Mouse (Mus musculus) 3T3-L1 (cell line): ENCODE results near the gene Wdr72.

ENCODE experiments used
- DNase-seq: peaks from one replicate; pipeline ENCODE4 v3.0.0-alpha.2; 2015; ENCODE audit warnings: low read depth, low spot score

Gene Wdr72

DNA sequence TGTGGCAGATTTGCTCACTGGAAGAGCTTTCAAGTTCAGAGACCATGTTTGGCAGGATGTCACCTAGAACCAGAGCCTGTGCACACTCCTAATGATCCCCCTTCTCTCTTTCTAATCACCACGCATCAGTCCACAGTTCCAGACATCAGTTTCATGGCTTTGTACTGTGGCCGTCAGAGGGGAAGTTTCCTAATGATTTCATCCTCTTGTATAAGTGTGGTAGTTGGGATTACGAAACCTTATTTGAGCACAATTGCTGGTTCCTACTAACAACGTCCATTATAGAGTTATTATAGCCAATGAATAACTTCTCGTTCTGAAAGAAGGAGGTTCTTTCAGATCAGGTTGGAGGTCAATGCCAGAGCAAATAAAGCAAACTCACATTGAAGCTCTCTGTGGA lies 131.1 kb downstream of the Wdr72 start:
- DNase-seq: no peak

DNA sequence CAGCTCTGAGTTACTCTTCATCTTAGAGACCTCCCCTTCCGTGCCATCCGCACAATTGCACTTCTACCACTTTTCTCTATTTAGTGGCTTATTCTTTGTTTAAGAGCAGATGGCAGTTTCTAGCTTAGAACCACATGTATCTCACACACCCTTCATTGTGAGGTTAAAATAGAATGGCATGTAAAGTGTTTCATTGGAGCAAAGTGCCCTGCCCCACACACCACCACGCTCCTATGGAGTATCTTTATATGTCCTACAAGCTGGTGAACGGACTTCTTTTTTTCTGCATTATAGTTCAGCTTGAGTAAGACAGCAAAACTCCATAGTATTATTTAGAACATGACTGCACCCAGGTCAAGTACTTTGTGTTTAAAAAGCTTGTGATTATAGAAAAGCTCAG lies 137.9 kb downstream of the Wdr72 start:
- no peak for DNase-seq

DNA sequence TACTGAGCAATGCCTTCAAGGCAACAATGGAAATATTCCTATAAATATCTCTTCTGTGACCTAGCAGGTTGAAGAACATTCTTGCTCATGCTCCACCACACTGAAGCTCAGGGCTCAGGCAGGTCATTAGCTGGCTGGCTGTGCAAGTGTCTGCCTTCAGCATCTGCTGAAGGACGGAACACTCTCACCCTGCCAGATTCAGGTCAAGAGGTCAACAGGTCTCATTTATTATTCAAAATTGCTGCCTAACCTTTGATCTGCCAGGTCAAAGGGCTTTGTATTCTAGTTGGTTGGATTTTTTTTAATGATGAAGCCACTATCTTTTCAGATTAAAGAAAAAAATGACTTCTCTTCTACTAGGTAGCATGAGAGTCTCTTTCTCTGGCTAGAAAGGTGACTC lies 139.3 kb downstream of the Wdr72 start:
- DNase-seq: no peak

DNA sequence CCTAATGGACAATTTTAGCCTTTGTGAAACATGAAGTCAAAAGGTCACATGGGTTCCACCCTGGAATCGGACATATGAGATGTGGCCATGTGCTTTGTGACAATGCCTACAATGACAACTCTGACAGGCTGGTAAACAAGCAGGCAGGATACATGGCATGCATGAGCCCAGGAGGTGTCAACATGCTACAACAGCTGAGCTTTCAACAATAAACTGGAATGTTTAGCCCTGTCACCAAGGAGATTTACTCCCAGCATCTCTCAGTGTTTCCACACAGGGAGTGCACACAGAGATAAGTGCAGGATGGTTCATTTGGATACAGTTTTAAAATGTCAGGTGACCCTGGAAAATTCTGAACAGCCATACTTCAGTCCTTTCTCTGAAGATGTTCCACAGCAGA lies 140.4 kb downstream of the Wdr72 start:
- DNase-seq: no peak

DNA sequence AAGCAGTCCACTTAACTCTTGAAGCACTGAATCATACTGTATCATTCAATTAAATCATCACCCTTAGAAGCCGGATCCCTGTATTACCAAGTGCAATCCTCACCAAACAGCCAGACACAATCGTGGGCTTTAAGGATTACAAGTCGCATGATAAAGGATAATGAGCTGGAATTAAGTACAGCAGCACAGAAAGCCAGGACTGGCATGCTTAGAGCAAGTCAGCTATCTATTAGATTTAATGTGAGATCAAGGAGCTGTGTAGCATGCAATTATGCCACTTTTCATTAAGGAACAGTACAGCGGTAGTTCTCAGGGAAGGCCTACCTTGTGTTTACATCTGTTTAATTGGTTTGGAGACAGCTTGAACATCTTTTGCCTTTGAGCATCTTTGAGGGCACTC lies 148.2 kb downstream of the Wdr72 start:
- no peak for DNase-seq

DNA sequence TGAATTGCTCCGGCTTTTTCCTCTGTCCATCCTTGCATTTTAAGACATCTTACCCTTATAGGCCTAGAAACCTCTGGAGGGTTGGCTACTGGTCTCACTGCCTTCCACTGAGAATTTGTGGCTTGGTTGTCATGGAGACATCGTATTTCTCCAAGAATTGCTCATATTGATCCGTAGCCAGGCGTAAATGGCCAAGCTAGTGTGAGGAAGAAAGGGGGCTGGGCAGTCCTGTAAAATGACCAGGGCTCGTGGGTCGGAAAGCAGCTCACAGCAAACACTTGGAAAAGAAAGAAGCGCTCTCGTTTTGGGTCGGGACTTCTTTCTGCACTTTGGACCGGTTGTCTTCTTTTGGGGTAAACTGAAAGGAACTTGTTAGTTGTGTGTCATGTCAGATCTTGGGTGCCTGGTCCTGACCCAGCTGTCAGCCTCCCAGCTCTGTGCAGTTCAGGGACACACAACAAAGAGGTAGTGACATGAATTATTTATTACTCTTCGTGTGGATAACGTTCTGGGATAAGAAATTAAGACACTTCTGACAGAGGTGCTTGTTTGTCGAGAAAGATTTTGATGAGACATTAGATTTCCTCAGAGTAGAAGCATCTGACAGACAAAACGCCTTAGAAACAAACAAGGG lies 167.7 kb downstream of the Wdr72 start:
- DNase-seq: no peak

DNA sequence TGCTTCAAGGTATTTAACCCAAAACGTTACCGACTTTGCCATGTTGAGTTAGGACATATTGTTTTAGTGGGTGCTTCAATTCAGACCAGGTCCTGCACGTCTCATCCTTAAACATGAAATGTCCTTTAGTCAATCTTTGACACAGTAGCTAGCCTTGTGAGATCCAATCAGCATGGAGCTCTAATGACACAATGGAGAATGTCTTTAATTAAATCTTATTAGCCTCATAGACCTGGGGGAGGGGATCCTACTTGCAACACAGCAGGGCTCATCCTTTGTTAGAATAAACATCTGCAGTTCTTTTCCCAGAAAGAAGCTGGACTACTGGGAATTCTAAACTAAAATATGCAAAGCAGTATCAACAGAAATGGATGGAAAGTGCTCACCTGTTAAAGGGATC lies 171.9 kb downstream of the Wdr72 start:
- no peak for DNase-seq

DNA sequence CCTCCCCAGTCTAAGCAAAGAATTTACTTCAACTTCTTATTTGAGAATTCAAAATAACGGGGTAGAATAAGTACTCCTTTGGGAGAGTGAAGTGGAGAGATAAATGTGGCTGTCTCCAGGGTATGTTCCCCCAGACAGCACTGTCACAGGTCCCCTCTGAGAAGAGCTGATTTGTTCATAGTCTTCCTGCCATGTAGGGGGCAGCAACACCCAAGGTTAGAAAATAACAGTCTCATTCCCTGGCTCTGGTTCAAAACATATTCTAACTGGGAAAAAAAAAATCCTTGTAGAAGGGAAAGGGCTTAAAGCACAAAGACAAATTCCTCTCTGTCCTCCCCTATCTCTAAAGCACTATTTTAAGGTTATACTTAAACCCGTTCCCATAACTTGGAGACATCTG lies 176.1 kb downstream of the Wdr72 start:
- DNase-seq: no peak

DNA sequence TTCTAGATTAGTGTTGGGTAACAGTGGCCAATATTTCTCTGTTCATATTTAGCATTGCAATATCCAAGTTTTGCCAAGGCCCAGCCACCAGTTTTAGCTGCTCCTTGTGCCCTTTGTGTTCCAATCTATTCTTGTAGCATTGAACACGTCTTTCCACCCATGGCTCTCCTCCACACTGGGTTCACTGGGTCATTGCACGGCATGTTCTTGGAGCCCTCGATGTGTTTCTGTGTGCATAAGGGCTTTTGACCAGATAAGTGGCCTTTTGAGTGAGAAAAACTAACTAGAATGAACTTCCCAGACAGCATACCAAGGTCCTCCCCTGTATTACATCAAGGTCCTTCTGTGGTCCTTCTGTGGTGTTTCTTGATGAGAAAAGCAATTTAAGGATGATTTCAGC lies 184.3 kb downstream of the Wdr72 start:
- no peak for DNase-seq

DNA sequence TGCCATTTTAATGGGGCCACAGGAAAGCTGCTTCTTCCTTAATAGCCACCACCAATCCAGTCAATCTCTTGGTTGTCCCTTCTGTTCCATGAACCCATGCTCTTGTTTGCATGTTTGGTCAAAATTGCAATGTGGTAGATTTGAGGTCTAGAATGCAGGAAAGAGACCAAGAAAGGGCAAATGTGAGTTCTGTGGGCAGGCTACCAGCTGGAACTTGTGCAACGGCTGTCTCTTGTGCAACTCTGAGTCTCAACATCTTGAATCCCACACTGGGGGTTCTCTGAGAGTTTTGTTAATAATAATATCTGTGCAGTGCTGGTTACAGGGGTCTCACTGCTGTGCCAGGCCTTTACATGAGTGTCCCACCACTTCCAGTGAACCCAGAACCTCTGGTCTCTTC lies 208.6 kb downstream of the Wdr72 start:
- no peak for DNase-seq

DNA sequence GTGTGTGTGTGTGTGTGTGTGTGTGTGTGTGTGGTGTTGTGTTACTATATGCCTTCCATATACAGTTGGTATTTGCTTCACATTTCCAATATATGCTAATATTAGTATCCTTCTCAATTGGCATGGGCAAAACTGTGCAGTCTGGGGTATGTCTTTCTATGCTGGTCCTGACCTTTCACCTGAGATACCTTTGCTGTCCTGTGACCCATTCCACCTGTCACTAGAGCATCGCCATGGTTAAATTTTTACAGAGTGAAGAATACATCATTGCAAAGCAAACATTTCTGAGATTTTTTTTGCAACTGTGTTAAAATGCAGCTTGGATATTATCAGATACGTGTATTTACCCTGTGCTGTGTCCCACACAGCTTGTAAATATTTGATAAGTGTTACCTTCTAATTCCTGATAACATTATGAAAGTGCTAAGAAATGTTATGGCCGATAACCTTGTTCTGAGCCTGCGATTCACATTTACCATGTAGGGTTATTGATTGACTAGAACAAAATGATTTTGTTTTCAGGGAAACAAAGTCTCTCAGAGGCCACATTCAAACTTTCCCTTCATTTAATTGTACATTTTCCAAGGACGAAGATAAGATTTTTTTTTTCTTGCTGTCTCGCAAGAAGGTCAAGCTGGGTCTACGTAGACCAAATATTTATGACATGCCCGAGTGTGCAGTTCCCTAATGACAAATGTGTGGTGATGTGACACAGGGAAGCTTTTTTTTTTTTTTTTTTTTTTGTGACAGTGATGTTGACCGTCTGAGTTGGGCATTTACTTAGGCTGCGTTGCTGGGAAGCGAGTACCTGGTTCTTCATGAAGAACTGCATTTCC lies 214.2 kb downstream of the Wdr72 start:
- no peak for DNase-seq

DNA sequence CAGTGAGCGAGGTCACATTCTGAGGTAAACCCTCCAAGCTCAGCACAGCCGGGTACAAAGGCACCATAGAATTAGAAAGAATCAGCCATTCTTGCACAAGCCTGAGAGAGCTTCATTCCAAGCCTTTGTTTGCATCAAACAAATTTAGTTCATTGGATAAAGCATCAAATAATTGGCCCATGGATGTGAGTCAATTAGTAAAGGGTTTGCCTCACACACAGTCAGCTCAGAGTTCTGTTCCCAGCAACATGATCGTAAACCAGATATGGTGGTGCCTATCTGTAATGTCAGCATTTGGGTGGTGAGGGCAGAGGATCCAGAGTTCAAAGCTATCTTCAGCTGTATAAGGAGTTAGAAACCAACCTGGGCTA lies 214.8 kb downstream of the Wdr72 start:
- DNase-seq: no peak

DNA sequence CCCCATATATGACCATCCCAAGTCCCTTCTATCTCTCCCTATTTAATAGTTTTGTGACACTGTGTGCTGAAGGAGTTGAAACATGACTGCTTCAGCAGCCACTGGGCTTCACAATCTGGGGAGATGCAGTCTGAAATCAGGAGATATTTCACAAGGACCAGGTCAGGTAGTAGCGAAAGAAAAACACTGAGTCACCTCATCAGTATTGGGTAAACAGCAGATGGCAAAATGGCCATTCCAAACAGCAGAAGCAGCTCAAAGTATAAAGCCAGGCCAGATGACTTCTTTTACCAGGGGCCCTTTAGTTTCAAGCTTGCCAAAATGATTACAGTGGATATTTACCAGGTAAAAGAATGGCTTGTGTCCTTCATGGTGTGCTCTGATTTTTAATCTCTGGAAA lies 215.8 kb downstream of the Wdr72 start:
- DNase-seq: no peak

DNA sequence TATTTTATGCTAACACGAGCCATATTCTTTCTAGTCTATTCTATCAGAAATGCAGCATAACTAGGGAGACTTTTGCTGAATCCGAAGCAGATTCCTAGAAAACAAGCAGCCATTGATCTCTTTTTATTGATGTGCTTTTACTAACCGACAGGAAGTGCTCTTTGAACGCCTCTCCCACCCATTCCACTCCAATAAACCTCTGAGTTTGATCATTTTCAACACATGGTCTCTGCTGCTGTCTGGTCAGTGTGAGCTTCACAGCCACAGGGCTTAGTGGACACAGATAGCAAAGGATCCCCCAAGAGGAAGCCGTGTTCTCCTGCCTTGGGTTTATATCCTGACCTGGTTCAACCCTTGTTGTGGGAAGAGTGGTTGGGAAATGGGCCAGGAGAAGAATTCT lies 218.7 kb downstream of the Wdr72 start:
- DNase-seq: no peak

DNA sequence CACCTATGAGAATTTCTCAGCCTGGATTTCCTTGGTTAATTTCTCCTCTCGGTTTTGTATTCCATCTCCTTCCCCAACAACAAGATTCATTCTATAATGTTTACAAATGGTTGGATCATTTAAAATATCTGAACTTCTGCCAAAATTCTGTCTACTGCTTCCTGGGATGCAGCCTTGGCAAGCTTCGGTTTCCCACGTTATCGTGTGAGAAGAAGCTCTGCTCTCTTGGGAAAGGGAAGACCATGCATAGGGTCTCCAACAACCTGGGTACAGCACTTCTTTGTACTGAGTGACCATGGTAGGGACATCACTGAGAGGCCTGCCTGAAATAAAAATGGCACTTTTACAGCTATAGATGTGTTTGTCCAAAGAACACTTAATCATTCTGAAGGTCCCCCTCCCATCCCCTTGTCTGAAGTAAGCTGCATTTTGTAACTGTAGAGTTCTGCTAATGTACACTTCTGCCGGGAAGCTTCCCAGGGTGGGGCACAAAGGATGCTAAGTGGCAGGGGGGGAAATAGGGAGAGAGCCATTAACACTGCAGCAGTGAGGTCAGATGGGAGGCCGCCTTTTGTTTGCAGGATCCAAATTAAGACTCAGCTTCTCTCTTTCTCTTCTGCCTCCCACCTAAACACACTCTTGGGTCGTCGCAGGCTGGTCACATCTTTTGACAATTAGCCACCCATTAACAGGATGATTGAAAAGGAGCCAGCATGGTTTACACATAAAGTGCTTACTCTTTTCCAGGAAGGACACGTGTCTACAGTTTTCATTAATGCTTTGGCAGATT lies 220.7 kb downstream of the Wdr72 start:
- DNase-seq: no peak

DNA sequence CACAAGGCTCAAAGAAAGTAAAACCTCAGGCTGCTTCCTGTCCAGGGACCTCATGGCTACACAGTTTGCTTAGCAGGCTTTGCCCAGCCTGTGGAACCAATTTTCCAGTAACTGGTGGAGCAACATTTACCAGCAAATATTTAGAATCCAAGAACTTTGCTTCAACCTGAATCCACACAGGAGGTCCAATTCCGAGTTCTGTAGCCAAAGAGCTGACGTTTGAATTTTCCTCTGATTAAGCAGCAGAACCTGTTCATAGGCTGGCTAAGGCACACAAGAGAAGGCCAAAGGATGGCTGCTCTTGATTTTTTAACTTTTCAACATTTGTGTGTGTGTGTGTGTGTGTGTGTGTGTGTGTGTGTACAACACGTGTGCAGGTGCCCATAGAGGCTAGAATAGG lies 222.2 kb downstream of the Wdr72 start:
- no peak for DNase-seq
